Mouse (Mus musculus) embryonic facial prominence, embryonic 15.5 days (tissue): Measurements from ENCODE around the gene Nudt15. TPM values are rescaled to one million over a fixed set of nuclear protein-coding genes. Genes with fewer than 3 reads are reported as not detected.

ENCODE experiments used
- ATAC-seq: fragments of 200-750 bp; cut with Nextera tagmentation; 2 replicates; pipeline ENCODE4 v1.8.0; 2017; ENCODE audit warnings: low read depth, moderate TSS enrichment; ENCODE audit not compliant: insufficient number of reproducible peaks, low FRiP score, low TSS enrichment
- H3K27ac ChIP-seq: fragments of 300-500 bp; sonication (generic); replicated peaks from 2 replicates; pipeline ENCODE4 v1.5.1; 2015; ENCODE audit warnings: mild to moderate bottlenecking, inconsistent platforms
- H3K27me3 ChIP-seq: fragments of 300-500 bp; sonication (generic); 2 replicates; pipeline ENCODE4 v1.6.1; 2015; ENCODE audit warnings: inconsistent platforms
- H3K36me3 ChIP-seq: fragments of 300-500 bp; sonication (generic); 2 replicates; pipeline ENCODE4 v1.6.1; 2015; ENCODE audit warnings: mild to moderate bottlenecking, inconsistent platforms
- H3K4me1 ChIP-seq: fragments of 300-500 bp; sonication (generic); 2 replicates; pipeline ENCODE4 v1.6.1; 2015; ENCODE audit warnings: inconsistent platforms
- H3K4me2 ChIP-seq: fragments of 300-500 bp; sonication (generic); replicated peaks from 2 replicates; pipeline ENCODE4 v1.6.1; 2015; ENCODE audit warnings: mild to moderate bottlenecking, inconsistent platforms
- H3K4me3 ChIP-seq: fragments of 300-500 bp; sonication (generic); replicated peaks from 2 replicates; pipeline ENCODE4 v1.5.1; 2015; ENCODE audit warnings: mild to moderate bottlenecking, inconsistent platforms
- H3K9ac ChIP-seq: fragments of 300-500 bp; sonication (generic); 2 replicates; pipeline ENCODE4 v1.6.1; 2015; ENCODE audit warnings: inconsistent platforms
- H3K9me3 ChIP-seq: fragments of 300-500 bp; sonication (generic); replicated peaks from 2 replicates; pipeline ENCODE4 v1.6.1; 2016; ENCODE audit warnings: inconsistent platforms
- WGBS: fragments of 180-500 bp; shearing (Covaris S2); methylation state at CpG from one replicate; pipeline ENCODE4 v1.1.7; 2015; 5-methylcytosine and 5-hydroxymethylcytosine counted together
- polyA plus RNA-seq: library from polyadenylated mRNA; unstranded; fragments of >200 nt; fragmentation: Nextera tagmentation; extraction: Ambion mirVana; gene quantifications from 2 replicates; pipeline ENCODE4 v1.2.1, GENCODE M21; 2015

Nudt15 gene
- polyA plus RNA-seq, 1 experiment from 2014 or later: 4.5 TPM

GRCm38 (mm10) chr14:73469506-73469905 is 78.5 kb downstream of the Nudt15 start:
- no peak overlapping the region for H3K27ac ChIP-seq
- 75% methylated on average over 7 of the region's 7 CpGs for WGBS
- ATAC-seq: no peak

More at GRCm38 (mm10) chr14:73469506-73469905, 78.5 kb downstream of the Nudt15 start:
- Histone ChIP-seq H3K9ac (no peak overlapping the region), H3K27me3 (no peaks in the 10 kb centered on the region), H3K36me3 (no peaks in the 10 kb centered on the region), H3K9me3 (no peaks in the 10 kb centered on the region), H3K4me3 (no peak overlapping the region), H3K4me2 (no peak overlapping the region), H3K4me1 (peaks cover 10% of the 10 kb centered on the region)

Other genes starting within 250 kb of the Nudt15 start
- gene Rb1, start 222.4 kb downstream of the Nudt15 start, polyA plus RNA-seq: 23.8 and 25.6 TPM in 2 replicates
- 1,155 and 1,174 TPM in 2 replicates for gene Itm2b, start 163.0 kb downstream of the Nudt15 start, polyA plus RNA-seq
- gene Med4, start 38.2 kb downstream of the Nudt15 start, polyA plus RNA-seq: 82.8 and 86.7 TPM in 2 replicates
- 99.6 and 106 TPM in 2 replicates for gene Sucla2, start 22.9 kb downstream of the Nudt15 start, polyA plus RNA-seq
- gene Gm21750, start 113.0 kb upstream of the Nudt15 start, polyA plus RNA-seq: not detected in 2 replicates